Mouse (Mus musculus) limb, embryonic 11.5 days (tissue): ENCODE measurements around the gene Fam216b. TPM values are rescaled to one million over a fixed set of nuclear protein-coding genes. Genes with fewer than 3 reads are reported as not detected.

Experiments
- ATAC-seq: fragments of 200-750 bp; cut with Nextera tagmentation; 2 replicates; pipeline ENCODE4 v1.8.0; 2017; ENCODE audit warnings: low read depth; ENCODE audit not compliant: insufficient number of reproducible peaks, low FRiP score, low TSS enrichment
- DNase-seq: peaks from one replicate; pipeline ENCODE4 v3.0.0-alpha.2; 2015; ENCODE audit warnings: low spot score
- H3K27ac ChIP-seq: fragments of 300-500 bp; sonication (generic); replicated peaks from 2 replicates; pipeline ENCODE4 v1.5.1; 2014; ENCODE audit warnings: low read depth, mild to moderate bottlenecking, low read length
- H3K27me3 ChIP-seq: fragments of 300-500 bp; sonication (generic); 2 replicates; pipeline ENCODE4 v1.6.1; 2014; ENCODE audit warnings: mild to moderate bottlenecking, low read length, mixed read lengths; ENCODE audit not compliant: control insufficient read depth, insufficient read depth
- H3K36me3 ChIP-seq: fragments of 300-500 bp; sonication (generic); 2 replicates; pipeline ENCODE4 v1.6.1; 2014; ENCODE audit warnings: mild to moderate bottlenecking, low read length, moderate library complexity, mixed read lengths; ENCODE audit not compliant: control insufficient read depth, insufficient read depth
- H3K4me1 ChIP-seq: fragments of 300-500 bp; sonication (generic); 2 replicates; pipeline ENCODE4 v1.6.1; 2014; ENCODE audit warnings: low read length, mixed read lengths; ENCODE audit not compliant: control insufficient read depth, insufficient read depth
- H3K4me2 ChIP-seq: fragments of 300-500 bp; sonication (generic); 2 replicates; pipeline ENCODE4 v1.6.1; 2014; ENCODE audit warnings: low read depth, mild to moderate bottlenecking, moderate library complexity; ENCODE audit not compliant: severe bottlenecking
- H3K4me3 ChIP-seq: fragments of 300-500 bp; sonication (generic); 2 replicates; pipeline ENCODE4 v1.5.1; 2014; ENCODE audit warnings: low read depth, low read length
- H3K9ac ChIP-seq: fragments of 300-500 bp; sonication (generic); 2 replicates; pipeline ENCODE4 v1.6.1; 2014; ENCODE audit warnings: mild to moderate bottlenecking, low read length
- H3K9me3 ChIP-seq: fragments of 300-500 bp; sonication (generic); 2 replicates; pipeline ENCODE4 v1.6.1; 2016; ENCODE audit warnings: low read length; ENCODE audit not compliant: control insufficient read depth
- WGBS: fragments of 180-500 bp; shearing (Covaris S2); extraction: QIAGEN DNeasy Blood & Tissue Kit; methylation state at CpG from one replicate; pipeline ENCODE4 v1.1.7; 2014; 5-methylcytosine and 5-hydroxymethylcytosine counted together
- polyA plus RNA-seq: library from polyadenylated mRNA; unstranded; fragments of >200 nt; fragmentation: Nextera tagmentation; extraction: Ambion mirVana; gene quantifications from 2 replicates; pipeline ENCODE4 v1.2.1, GENCODE M21; 2014

The Fam216b gene
- polyA plus RNA-seq, 1 experiment from 2014 or later, result not detected

DNA sequence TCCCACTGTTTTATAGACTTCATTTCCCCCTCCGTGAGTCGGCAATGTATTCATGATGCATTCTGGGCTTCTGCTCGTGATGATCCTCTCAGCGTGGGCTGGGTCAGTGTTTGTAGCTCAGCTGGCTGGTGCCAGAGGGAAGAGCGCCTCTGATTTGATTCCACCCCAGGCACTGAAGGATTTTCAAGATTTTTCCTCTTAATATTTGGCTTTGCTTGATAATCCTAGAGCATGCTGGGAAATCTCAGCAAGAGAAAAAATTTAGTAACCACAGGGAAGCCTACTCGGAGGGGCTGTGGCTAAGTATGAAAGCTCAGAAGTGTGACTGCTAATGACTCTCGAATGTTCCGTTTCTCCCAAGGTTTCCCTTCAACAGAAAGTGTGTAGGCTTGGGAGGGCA is 49.9 kb downstream of the Fam216b start:
- Histone ChIP-seq H3K4me3 (no peak overlapping the region), H3K4me1 (no peaks in the 10 kb centered on the region), H3K27ac (no peak overlapping the region), H3K9ac (no peak overlapping the region), H3K36me3 (no peaks in the 10 kb centered on the region), H3K4me2 (no peak overlapping the region), H3K27me3 (no peaks in the 10 kb centered on the region), H3K9me3 (no peaks in the 10 kb centered on the region)
- ATAC-seq (no peak), DNase-seq (no peak)
- 71% methylated on average over 8 of the region's 8 CpGs for WGBS

Other genes with a start within 250 kb of the Fam216b start
- 117 and 119 TPM in 2 replicates for gene Dnajc15, start 213.9 kb downstream of the Fam216b start, polyA plus RNA-seq
- gene Epsti1, start 184.8 kb downstream of the Fam216b start, polyA plus RNA-seq, result 0.08 and 0.44 TPM in 2 replicates
- gene Tnfsf11, start 219.0 kb upstream of the Fam216b start, polyA plus RNA-seq, result 0.18 TPM in 1 of 2 replicates, not detected in the other